Mouse (Mus musculus): ENCODE measurements around the gene Arhgap23.

Gene Arhgap23

DNA sequence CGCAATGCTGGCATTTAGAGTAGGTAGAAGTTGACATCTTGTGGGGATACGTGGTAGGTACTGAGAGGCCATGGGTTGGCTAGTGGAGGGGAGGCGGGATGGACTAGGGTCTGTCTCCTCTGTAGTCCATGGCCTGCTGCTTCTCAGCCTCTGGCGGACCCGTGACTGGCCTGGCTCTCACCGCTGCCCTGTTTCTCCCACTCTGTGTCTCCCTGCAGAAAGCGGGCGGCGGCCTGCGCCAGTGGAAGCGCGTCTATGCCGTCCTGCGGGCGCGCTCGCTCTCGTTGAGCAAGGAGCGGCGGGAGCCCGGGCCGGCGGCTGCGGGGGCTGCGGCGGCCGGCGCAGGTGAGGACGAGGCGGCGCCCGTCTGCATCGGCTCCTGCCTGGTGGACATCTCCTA is 47.8 kb downstream of the Arhgap23 start:
- no peak for DNase-seq (ENCODE audit: low read depth, low spot score)

DNA sequence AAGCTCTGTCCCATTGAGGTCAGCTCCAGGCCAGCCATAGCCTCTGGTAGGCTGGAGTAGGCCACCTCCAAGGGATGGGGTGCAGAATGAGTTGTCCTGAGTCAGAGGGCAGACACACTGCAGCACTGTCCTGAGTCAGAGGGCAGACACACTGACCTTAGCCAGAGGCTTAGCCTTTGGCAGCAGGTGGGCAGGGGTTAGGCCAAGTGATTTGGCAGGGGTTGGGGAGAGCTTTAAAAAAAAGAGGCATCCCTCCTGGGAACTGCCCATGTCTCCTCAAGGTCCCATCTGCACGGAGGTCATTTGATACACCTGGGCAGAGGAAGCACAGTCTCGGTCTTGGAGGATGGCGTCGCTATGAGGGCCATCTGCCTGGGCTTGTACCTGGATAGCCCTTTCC is 48.7 kb downstream of the Arhgap23 start:
- no peak for DNase-seq (ENCODE audit: low read depth, low spot score)

GRCm38 (mm10) chr11:97465957-97466356 is 50.6 kb downstream of the Arhgap23 start:
- DNase-seq (ENCODE audit: low read depth, low spot score), result no peak

GRCm38 (mm10) chr11:97466444-97467160 is 51.3 kb downstream of the Arhgap23 start:
- no peak for DNase-seq (ENCODE audit: low read depth, low spot score)

GRCm38 (mm10) chr11:97468639-97469287 is 53.4 kb downstream of the Arhgap23 start:
- DNase-seq (ENCODE audit: low read depth, low spot score), result peak; percentile 75

DNA sequence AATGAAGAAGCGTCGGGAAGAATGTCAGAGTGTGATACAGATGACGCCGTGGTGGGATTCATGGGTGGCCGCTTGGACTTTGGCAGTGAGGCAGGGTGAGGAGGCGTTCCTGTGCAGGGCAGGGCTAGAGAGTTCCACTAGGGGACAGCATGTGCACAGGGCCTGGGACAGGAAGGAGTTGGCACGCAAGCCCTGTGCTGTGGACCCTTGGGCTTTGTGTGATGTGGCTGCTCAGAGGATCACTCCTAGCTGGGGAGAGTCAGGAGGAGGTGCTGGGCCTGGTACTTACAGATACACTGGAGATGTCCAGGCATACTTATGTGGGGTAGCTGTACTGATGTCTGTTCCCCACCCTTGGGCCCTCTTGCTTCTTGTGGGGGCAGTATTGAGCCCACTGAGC is 54.5 kb downstream of the Arhgap23 start:
- no peak for DNase-seq (ENCODE audit: low read depth, low spot score)

GRCm38 (mm10) chr11:97471276-97471675 is 55.9 kb downstream of the Arhgap23 start:
- no peak for DNase-seq (ENCODE audit: low read depth, low spot score)

DNA sequence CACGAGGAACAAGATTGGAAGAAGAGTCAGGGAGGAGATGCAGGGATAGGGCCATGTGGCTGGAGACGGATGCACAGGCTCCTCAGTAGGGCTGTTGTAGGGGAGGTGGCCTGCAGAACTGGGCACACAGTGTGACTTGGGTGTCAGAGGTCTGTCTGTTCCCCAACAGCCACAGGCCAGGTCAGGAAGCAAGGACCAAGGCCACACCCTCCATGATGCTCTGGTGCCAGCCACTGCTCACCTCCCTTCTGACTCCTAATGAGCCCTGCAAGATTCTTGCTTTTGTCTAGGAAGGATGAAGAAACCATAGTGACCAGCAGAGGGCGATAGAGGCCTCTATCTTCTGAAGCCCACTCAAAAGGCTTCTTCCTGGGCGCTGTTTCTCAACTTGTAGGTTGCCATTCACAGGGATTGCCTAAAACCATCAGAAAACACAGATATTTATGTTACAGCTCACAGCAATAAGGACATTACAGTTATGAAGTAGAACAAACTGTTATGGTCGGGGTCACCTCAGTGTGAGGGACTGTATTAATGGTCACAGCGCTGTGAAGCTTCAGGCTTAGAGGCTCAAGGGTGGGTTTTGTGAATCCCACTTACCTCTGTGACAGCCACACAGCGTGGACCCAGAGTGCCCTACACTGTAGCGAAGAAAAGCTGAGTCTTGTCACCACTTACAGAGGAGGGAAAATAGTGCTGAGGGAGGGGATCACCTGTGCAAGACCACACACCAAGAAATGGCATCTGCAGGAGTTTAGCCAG is 61.2 kb downstream of the Arhgap23 start:
- DNase-seq (ENCODE audit: low read depth, low spot score), result peak; percentile 66

- no peak for DNase-seq (ENCODE audit: low read depth, low spot score)
These were observed 62.1 kb downstream of the Arhgap23 start for GRCm38 (mm10) chr11:97477431-97477830.

GRCm38 (mm10) chr11:97478345-97478744 is 63.0 kb downstream of the Arhgap23 start:
- no peak for DNase-seq (ENCODE audit: low read depth, low spot score)

- no peak for DNase-seq (ENCODE audit: low read depth, low spot score)
These were observed 63.8 kb downstream of the Arhgap23 start for GRCm38 (mm10) chr11:97479085-97479484.

- no peak for DNase-seq (ENCODE audit: low read depth, low spot score)
These were observed 64.5 kb downstream of the Arhgap23 start for GRCm38 (mm10) chr11:97479824-97480223.

GRCm38 (mm10) chr11:97485661-97486060 is 70.3 kb downstream of the Arhgap23 start:
- no peak for DNase-seq (ENCODE audit: low read depth, low spot score)

GRCm38 (mm10) chr11:97487656-97488055 is 72.3 kb downstream of the Arhgap23 start:
- no peak for DNase-seq (ENCODE audit: low read depth, low spot score)

DNA sequence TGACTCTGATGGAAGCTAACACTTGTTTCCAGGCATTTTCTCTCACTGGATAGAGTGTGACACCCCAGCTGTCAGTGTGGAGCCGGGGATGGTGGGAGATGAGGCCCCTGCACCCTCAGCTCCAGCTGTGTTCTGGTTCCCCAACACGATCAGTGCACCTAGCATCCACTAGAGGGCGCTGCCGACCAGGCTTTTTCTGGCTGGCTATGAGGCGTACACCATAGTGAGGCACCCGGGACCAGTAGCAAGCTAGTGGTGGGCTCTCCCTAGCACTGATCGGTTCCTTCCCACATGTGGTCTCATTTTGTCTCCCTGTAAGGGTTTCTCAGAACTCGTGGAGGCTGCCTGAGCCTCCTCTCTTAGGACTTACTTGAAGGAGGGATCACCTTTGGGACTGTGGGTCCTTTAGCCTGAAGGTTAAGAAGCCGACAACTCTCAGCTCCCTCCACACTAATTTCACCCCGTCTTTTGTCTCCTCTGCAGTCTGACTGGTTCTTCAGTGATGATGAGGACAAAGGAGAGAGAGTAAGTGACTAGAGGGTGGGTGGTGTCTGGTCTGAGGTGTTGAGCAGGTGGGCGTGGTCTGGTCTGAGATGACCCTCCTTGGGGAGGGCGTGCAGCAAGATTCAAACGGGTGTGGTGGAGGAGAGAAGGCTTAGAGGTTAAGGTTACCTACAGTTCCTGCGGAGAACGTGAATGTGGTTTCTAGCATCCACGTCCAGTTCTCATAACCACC is 74.4 kb downstream of the Arhgap23 start:
- DNase-seq (ENCODE audit: low read depth, low spot score), result peak; percentile 72

- DNase-seq (ENCODE audit: low read depth, low spot score), result no peak
These were observed 76.3 kb downstream of the Arhgap23 start for GRCm38 (mm10) chr11:97491640-97492039.

DNA sequence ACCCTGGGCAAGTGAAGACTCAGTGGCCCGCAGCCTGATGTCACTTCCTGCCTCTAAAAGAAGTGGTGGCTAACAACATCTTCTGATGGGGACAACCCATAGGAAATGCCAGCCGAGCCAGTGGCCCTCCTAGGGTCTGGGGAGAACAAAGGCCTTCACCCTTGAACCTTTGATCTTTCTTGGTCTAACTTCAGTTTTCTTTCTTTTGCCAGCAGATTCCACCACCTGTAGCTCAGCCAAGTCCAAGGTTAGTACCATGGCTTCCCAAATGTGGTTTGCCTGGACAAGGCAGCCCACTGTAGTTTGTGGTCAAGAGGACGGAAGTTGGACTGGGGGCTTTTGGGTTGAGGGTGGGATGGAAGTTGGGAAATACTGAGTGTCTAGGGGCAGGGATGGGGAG is 77.5 kb downstream of the Arhgap23 start:
- DNase-seq (ENCODE audit: low read depth, low spot score), result no peak

GRCm38 (mm10) chr11:97497543-97497942 is 82.2 kb downstream of the Arhgap23 start:
- DNase-seq (ENCODE audit: low read depth, low spot score), result no peak

GRCm38 (mm10) chr11:97499865-97500719 is 84.8 kb downstream of the Arhgap23 start, which contains the start of gene 4933428G20Rik:
Gene 4933428G20Rik (minus strand): TSS chr11:97500340.
- no peak for DNase-seq (ENCODE audit: low read depth, low spot score)

DNA sequence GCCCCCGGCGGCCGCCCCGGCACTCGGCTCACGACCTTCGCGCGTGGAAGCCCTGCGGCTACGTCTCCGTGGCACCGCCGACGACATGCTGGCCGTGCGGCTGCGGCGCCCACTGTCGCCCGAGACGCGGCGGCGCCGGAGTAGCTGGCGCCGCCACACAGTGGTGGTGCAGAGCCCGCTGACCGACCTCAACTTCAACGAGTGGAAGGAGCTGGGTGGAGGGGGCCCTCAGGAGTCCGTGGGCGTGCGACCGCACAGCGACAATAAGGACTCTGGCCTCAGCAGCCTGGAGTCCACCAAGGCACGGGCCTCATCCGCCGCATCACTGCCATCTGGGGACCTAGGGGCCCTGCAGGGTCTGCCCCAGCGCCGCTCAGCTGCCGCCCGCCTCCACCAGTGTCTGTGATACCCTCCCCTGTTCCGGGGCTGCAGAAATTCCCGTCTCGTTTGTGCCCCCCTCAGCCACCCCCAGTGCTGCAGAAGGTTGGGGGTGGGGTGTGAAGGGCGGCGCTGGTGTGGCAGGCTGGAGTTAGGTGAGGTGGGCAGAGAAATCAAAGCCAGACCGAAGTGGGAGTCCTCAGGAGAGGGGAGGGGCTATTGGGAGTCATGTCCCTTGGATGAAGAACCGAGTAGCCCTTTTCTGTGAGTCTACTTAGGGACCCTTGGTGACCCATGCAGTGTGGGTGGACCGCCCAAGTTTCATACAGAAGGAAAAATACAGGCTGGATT is 85.6 kb downstream of the Arhgap23 start:
- no peak for DNase-seq (ENCODE audit: low read depth, low spot score)

Measured in embryo, embryonic 11.5 days (tissue).